Mouse (Mus musculus): Measurements from ENCODE around the gene Ap3d1. TPM values are rescaled to one million over a fixed set of nuclear protein-coding genes. Genes with fewer than 3 reads are reported as not detected.
A peak's percentile ranks its signal among the peaks of the same experiment; 100 is the strongest.

The Ap3d1 gene
- polyA plus RNA-seq, 1 experiment from 2014 or later, result 116 TPM

- H3K4me3 ChIP-seq (replicated peaks; ENCODE audit: low read depth, low read length), result peak overlapping the region; percentile 99
- H3K27ac ChIP-seq (replicated peaks; ENCODE audit: low read depth, low read length), result peak overlapping the region; percentile 88
- H3K9ac ChIP-seq (replicated peaks; ENCODE audit: low read length), result peak overlapping the region; percentile 97
- under 1% methylated on average over 58 of the region's 75 CpGs for WGBS
- H3K9me3 ChIP-seq (ENCODE audit: control insufficient read depth, low read length), result no peaks in the 10 kb centered on the region
- DNase-seq, result no peak
- no peak for ATAC-seq (ENCODE audit: low FRiP score, low TSS enrichment)
- H3K4me2 ChIP-seq (ENCODE audit: low read length), result peak overlapping the region; percentile 74
- H3K36me3 ChIP-seq (ENCODE audit: control insufficient read depth, insufficient read depth, low read length), result no peaks in the 10 kb centered on the region
- no peaks in the 10 kb centered on the region for H3K27me3 ChIP-seq (ENCODE audit: control insufficient read depth, insufficient read depth, low read length)
- H3K4me1 ChIP-seq (ENCODE audit: control insufficient read depth, insufficient read depth, low read length), result peaks cover 20% of the 10 kb centered on the region
Observed at GRCm38 (mm10) chr10:80755291-80756015, 13.4 kb upstream of the Ap3d1 start.

- ATAC-seq (ENCODE audit: low FRiP score, low TSS enrichment) (peak; percentile 92), DNase-seq (peak; percentile 99)
- H3K4me2 ChIP-seq (ENCODE audit: low read length), result peak within 1 kb of the TSS; percentile 74
- H3K4me1 ChIP-seq (ENCODE audit: control insufficient read depth, insufficient read depth, low read length), result peaks cover 20% of the 10 kb centered on the region
- H3K9me3 ChIP-seq (ENCODE audit: control insufficient read depth, low read length), result no peaks in the 10 kb centered on the region
- H3K36me3 ChIP-seq (ENCODE audit: control insufficient read depth, insufficient read depth, low read length), result no peaks in the 10 kb centered on the region
- H3K27me3 ChIP-seq (ENCODE audit: control insufficient read depth, insufficient read depth, low read length), result no peaks in the 10 kb centered on the region
- 2% methylated on average over 43 of the region's 57 CpGs for WGBS
- peak within 1 kb of the TSS; percentile 99 for H3K4me3 ChIP-seq (replicated peaks; ENCODE audit: low read depth, low read length)
- peak within 1 kb of the TSS; percentile 88 for H3K27ac ChIP-seq (replicated peaks; ENCODE audit: low read depth, low read length)
- peak within 1 kb of the TSS; percentile 97 for H3K9ac ChIP-seq (replicated peaks; ENCODE audit: low read length)
Observed at GRCm38 (mm10) chr10:80754594-80755290, 12.7 kb upstream of the Ap3d1 start, which contains the start of gene Dot1l. Gene Dot1l, plus strand, starts transcription at chr10:80755206.

- Histone ChIP-seq H3K9me3 (ENCODE audit: control insufficient read depth, low read length) (no peaks in the 10 kb centered on the region), H3K4me2 (ENCODE audit: low read length) (peak overlapping the region; percentile 16; the same call in 1 of the 2 replicates), H3K4me1 (ENCODE audit: control insufficient read depth, insufficient read depth, low read length) (peaks cover 13% of the 10 kb centered on the region), H3K36me3 (ENCODE audit: control insufficient read depth, insufficient read depth, low read length) (no peaks in the 10 kb centered on the region), H3K4me3 (replicated peaks; ENCODE audit: low read depth, low read length) (no peak overlapping the region), H3K27me3 (ENCODE audit: control insufficient read depth, insufficient read depth, low read length) (no peaks in the 10 kb centered on the region), H3K9ac (replicated peaks; ENCODE audit: low read length) (no peak overlapping the region), H3K27ac (replicated peaks; ENCODE audit: low read depth, low read length) (no peak overlapping the region)
- WGBS, result 6% methylated on average over 6 of the region's 6 CpGs
- DNase-seq (peak; percentile 77), ATAC-seq (ENCODE audit: low FRiP score, low TSS enrichment) (peak; percentile 41)
Observed at GRCm38 (mm10) chr10:80752079-80752625, 10.1 kb upstream of the Ap3d1 start.

GRCm38 (mm10) chr10:80751188-80751832, 9.2 kb upstream of the Ap3d1 start:
- peak; percentile 5 for DNase-seq
- WGBS, result 15% methylated on average over 16 of the region's 16 CpGs
- no peaks in the 10 kb centered on the region for H3K9me3 ChIP-seq (ENCODE audit: control insufficient read depth, low read length)
- peak overlapping the region; percentile 16; the same call in 1 of the 2 replicates for H3K4me2 ChIP-seq (ENCODE audit: low read length)
- no peaks in the 10 kb centered on the region for H3K27me3 ChIP-seq (ENCODE audit: control insufficient read depth, insufficient read depth, low read length)
- H3K4me1 ChIP-seq (ENCODE audit: control insufficient read depth, insufficient read depth, low read length), result peaks cover 5% of the 10 kb centered on the region
- H3K4me3 ChIP-seq (replicated peaks; ENCODE audit: low read depth, low read length), result no peak overlapping the region
- H3K9ac ChIP-seq (replicated peaks; ENCODE audit: low read length), result no peak overlapping the region
- ATAC-seq (ENCODE audit: low FRiP score, low TSS enrichment), result no peak
- no peak overlapping the region for H3K27ac ChIP-seq (replicated peaks; ENCODE audit: low read depth, low read length)
- no peaks in the 10 kb centered on the region for H3K36me3 ChIP-seq (ENCODE audit: control insufficient read depth, insufficient read depth, low read length)

GRCm38 (mm10) chr10:80748609-80749008, 6.5 kb upstream of the Ap3d1 start:
- Histone ChIP-seq H3K27me3 (ENCODE audit: control insufficient read depth, insufficient read depth, low read length) (no peaks in the 10 kb centered on the region), H3K4me2 (ENCODE audit: low read length) (no peak overlapping the region), H3K36me3 (ENCODE audit: control insufficient read depth, insufficient read depth, low read length) (no peaks in the 10 kb centered on the region), H3K4me3 (replicated peaks; ENCODE audit: low read depth, low read length) (no peak overlapping the region), H3K9me3 (ENCODE audit: control insufficient read depth, low read length) (no peaks in the 10 kb centered on the region), H3K27ac (replicated peaks; ENCODE audit: low read depth, low read length) (no peak overlapping the region), H3K4me1 (ENCODE audit: control insufficient read depth, insufficient read depth, low read length) (no peaks in the 10 kb centered on the region), H3K9ac (replicated peaks; ENCODE audit: low read length) (no peak overlapping the region)
- peak; percentile 63 for DNase-seq
- WGBS, result 15% methylated on average over 6 of the region's 6 CpGs
- ATAC-seq (ENCODE audit: low FRiP score, low TSS enrichment), result no peak

GRCm38 (mm10) chr10:80747410-80747809, 5.3 kb upstream of the Ap3d1 start:
- H3K27me3 ChIP-seq (ENCODE audit: control insufficient read depth, insufficient read depth, low read length), result no peaks in the 10 kb centered on the region
- no peak overlapping the region for H3K27ac ChIP-seq (replicated peaks; ENCODE audit: low read depth, low read length)
- no peaks in the 10 kb centered on the region for H3K9me3 ChIP-seq (ENCODE audit: control insufficient read depth, low read length)
- H3K4me3 ChIP-seq (replicated peaks; ENCODE audit: low read depth, low read length), result no peak overlapping the region
- WGBS, result 16% methylated on average over 3 of the region's 3 CpGs
- H3K9ac ChIP-seq (replicated peaks; ENCODE audit: low read length), result no peak overlapping the region
- peaks cover 4% of the 10 kb centered on the region; the same call in 1 of the 2 replicates for H3K4me1 ChIP-seq (ENCODE audit: control insufficient read depth, insufficient read depth, low read length)
- ATAC-seq (ENCODE audit: low FRiP score, low TSS enrichment), result no peak
- peak; percentile 83 for DNase-seq
- no peaks in the 10 kb centered on the region for H3K36me3 ChIP-seq (ENCODE audit: control insufficient read depth, insufficient read depth, low read length)
- no peak overlapping the region for H3K4me2 ChIP-seq (ENCODE audit: low read length)

- 40% methylated on average over 5 of the region's 5 CpGs for WGBS
- no peak for ATAC-seq (ENCODE audit: low FRiP score, low TSS enrichment)
Observed at GRCm38 (mm10) chr10:80744262-80744661, 2.2 kb upstream of the Ap3d1 start.

GRCm38 (mm10) chr10:80741634-80742179, 357 bp downstream of the Ap3d1 start:
- Histone ChIP-seq H3K9me3 (ENCODE audit: control insufficient read depth, low read length) (no peaks in the 10 kb centered on the region), H3K9ac (replicated peaks; ENCODE audit: low read length) (peak overlapping the region; percentile 93), H3K27ac (replicated peaks; ENCODE audit: low read depth, low read length) (peak overlapping the region; percentile 87), H3K4me1 (ENCODE audit: control insufficient read depth, insufficient read depth, low read length) (peaks cover 18% of the 10 kb centered on the region), H3K27me3 (ENCODE audit: control insufficient read depth, insufficient read depth, low read length) (no peaks in the 10 kb centered on the region), H3K4me3 (replicated peaks; ENCODE audit: low read depth, low read length) (peak overlapping the region; percentile 84), H3K4me2 (ENCODE audit: low read length) (peak overlapping the region; percentile 96), H3K36me3 (ENCODE audit: control insufficient read depth, insufficient read depth, low read length) (peaks cover 6% of the 10 kb centered on the region; the same call in 1 of the 2 replicates)
- ATAC-seq (ENCODE audit: low FRiP score, low TSS enrichment) (no peak; the same call in 1 of the 2 replicates), DNase-seq (no peak)
- WGBS, result under 1% methylated on average over 46 of the region's 46 CpGs

More at GRCm38 (mm10) chr10:80744262-80744661, 2.2 kb upstream of the Ap3d1 start:
- DNase-seq, result no peak
- Histone ChIP-seq H3K27me3 (ENCODE audit: control insufficient read depth, insufficient read depth, low read length) (no peaks in the 10 kb centered on the region), H3K4me1 (ENCODE audit: control insufficient read depth, insufficient read depth, low read length) (peaks cover 18% of the 10 kb centered on the region), H3K9ac (replicated peaks; ENCODE audit: low read length) (no peak overlapping the region), H3K27ac (replicated peaks; ENCODE audit: low read depth, low read length) (no peak overlapping the region), H3K36me3 (ENCODE audit: control insufficient read depth, insufficient read depth, low read length) (no peaks in the 10 kb centered on the region), H3K4me2 (ENCODE audit: low read length) (no peak overlapping the region), H3K4me3 (replicated peaks; ENCODE audit: low read depth, low read length) (no peak overlapping the region), H3K9me3 (ENCODE audit: control insufficient read depth, low read length) (no peaks in the 10 kb centered on the region)
